Mouse (Mus musculus) testis, adult 2 months (tissue): ENCODE measurements around the gene Clrn3.

ENCODE experiments used
- CTCF ChIP-seq: fragments of 200-500 bp; IDR thresholded peaks from 2 replicates; pipeline ENCODE4 v1.5.1; 2012; ENCODE audit warnings: low read depth, mild to moderate bottlenecking, inconsistent platforms, low read length, moderate library complexity; ENCODE audit not compliant: control insufficient read depth, insufficient read depth, insufficient replicate concordance
- POLR2A ChIP-seq: fragments of 200-500 bp; IDR thresholded peaks from 2 replicates; pipeline ENCODE4 v1.6.1; 2012; ENCODE audit warnings: low read depth, mild to moderate bottlenecking, inconsistent platforms, low read length, moderate library complexity; ENCODE audit not compliant: control insufficient read depth

DNA sequence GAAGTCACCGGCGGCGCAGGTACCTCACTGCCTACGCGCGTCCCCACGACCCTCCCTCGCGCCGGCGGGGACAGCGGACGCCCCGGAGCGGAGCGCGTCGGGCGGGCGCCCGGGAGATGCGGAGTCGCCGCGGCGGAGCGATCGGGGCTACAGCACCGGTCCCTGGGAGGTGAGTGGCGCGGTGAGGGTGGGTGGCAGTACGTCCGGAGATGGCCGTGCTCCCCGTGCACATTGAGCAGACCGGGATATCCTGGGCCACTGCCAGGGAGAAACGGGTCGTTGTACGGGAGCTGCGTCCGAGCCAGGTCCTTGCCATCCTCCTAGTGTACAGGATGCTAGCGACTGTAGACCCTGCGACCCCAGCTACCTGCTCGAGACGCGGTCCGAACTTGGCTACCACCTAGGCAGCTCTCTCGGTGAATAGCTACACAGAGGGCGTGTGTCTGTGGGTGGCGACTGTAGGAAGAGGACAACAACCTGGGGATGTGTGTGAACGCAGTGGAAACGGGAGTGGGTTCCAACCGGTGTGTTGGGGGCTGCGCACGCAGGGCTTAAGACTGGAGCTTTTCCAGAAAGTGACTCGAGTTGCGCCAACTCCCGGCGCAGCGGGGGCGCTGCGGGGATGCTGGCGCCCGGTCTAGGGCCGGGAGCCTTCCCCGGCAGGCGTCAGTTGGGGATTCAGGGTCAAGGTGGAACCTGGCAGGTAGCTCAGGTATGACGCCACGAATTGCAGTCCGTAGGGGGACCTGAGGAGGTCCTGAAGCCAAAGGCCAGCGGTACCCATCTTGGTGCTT, 9.7 kb upstream of the Clrn3 start:
- TF ChIP-seq CTCF (no peak), POLR2A (no peak)
